18 mouse cellular contexts compared by ENCODE assay signal in the genomic region with DNA sequence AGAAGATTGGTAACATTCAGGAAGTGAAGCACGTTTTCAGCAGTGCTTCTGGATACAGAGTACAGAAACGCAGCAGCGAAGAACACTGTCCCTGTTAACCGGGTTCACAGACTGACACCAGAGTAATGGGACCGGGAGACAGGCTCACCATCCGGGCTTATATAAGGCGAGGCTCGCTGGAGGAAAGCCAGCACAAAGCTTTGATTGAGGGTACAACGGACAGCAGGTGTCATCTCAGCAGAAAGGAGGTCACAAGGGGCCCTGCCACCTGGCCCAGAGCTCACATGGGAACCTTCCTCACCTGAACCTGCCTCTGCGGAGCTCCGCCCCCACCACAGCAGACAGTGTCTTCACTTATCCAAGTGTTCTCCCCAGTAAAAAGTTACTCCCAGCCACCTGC.
A peak's percentile ranks its signal among the peaks of the same experiment; 100 is the strongest.
DNase-seq lines count a peak whose midpoint lies in the region; ATAC-seq lines count a peak whose summit lies in the region.
"Had no signal": no experiment of that assay in that cellular context is flagged by ENCODE, and none has a peak within 500 bp of the region (broad histone marks: within the 10 kb centered on the region; RNA-seq: fewer than 3 reads in every experiment).

No protein-coding gene starts in this region.

- ATAC-seq in inflammation-experienced regulatory T-cells, adult 6 months, result no peak
- ATAC-seq: forebrain, embryonic 14.5 days; midbrain, embryonic 15.5 days had no signal

- DNase-seq in cerebellum, adult 11-12 months, result peak; percentile 80
- no peak for DNase-seq in cerebellum, postnatal 4 days (ENCODE audit: low spot score in 2 of 2)
- DNase-seq in lung, postnatal 36 days, result peak; percentile 4
- no peak for DNase-seq in lung, postnatal 10 days
- DNase-seq in cerebellum, adult 18-20 months, result peak; percentile 70 to 73
- DNase-seq in cerebellum, postnatal 14 days, result peak; percentile 39 to 50
- DNase-seq in embryo, embryonic 10.5 days (ENCODE audit: low spot score), result no peak
- DNase-seq: adrenal gland, postnatal 10 days; gastrocnemius, postnatal 36 days; heart, adult 2 months; heart, postnatal 14 days; kidney, adult 8-10 months; kidney, postnatal 14 days; liver; right cerebral cortex, postnatal 25 days had no signal

Comparison
In these comparisons a context has a peak if more than half of its experiments do, and no peak if none do; other contexts are left out.
1. DNase-seq: peak in cerebellum, adult 11-12 months (single experiment), lung, postnatal 36 days (single experiment), cerebellum, adult 18-20 months (2 of 2) and cerebellum, postnatal 14 days (2 of 2); none in cerebellum, postnatal 4 days (0 of 2), lung, postnatal 10 days (single experiment) and embryo, embryonic 10.5 days (single experiment).